Mouse (Mus musculus) gastrocnemius, adult 2 months (tissue): ENCODE measurements around the gene Slc16a7. TPM values are rescaled to one million over a fixed set of nuclear protein-coding genes. Genes with fewer than 3 reads are reported as not detected.

ENCODE experiments used
- DNase-seq: peaks from one replicate; pipeline ENCODE4 v3.0.0; 2022
- H3K27ac ChIP-seq: fragments of 200-600 bp; 2 replicates; pipeline ENCODE4 v1.8.1; 2022; ENCODE audit warnings: mild to moderate bottlenecking
- H3K4me3 ChIP-seq: fragments of 200-600 bp; 2 replicates; pipeline ENCODE4 v1.8.1; 2022; ENCODE audit warnings: mild to moderate bottlenecking, moderate library complexity
- CTCF ChIP-seq: fragments of 200-600 bp; IDR thresholded peaks from 2 replicates; pipeline ENCODE4 v1.8.1; 2022; ENCODE audit warnings: antibody characterized with exemption, mild to moderate bottlenecking, moderate library complexity
- intact Hi-C: fragments of 180-260 bp; cut with DNase I; formaldehyde crosslinking; loops from one replicate; pipeline ENCODE4 v1.15.1; 2025
- total RNA-seq, 2 experiments: library from RNA; stranded (reverse); gene quantifications; 2 replicates each; pipeline ENCODE4 v1.2.3; 2021

Slc16a7 gene
- total RNA-seq, 2 experiments from 2014 or later = 2.2 to 3.2 TPM

DNA sequence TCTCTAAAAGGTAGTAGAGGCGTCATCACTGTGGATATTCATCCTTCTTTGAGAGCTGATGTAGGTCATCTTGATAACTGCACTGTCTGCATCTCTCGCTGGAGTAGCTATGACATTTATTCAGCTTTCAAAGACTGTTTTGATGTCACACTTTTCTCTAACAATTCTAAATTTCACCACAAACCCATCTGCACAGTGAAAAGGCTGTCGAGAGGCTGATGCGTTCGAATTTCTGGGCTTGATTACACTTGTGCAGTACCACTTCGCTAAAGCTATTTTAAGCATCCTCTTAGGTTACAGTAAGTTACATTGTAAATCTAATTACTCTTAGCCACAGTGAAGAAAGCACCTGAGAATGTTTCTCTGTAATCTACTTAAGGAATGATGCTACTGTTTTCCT is 42.1 kb downstream of the Slc16a7 start:
- no peak for TF ChIP-seq CTCF
- intact Hi-C loops = no loop called here
- no peak overlapping the region for H3K4me3 ChIP-seq
- no peak overlapping the region for H3K27ac ChIP-seq
- no peak for DNase-seq

DNA sequence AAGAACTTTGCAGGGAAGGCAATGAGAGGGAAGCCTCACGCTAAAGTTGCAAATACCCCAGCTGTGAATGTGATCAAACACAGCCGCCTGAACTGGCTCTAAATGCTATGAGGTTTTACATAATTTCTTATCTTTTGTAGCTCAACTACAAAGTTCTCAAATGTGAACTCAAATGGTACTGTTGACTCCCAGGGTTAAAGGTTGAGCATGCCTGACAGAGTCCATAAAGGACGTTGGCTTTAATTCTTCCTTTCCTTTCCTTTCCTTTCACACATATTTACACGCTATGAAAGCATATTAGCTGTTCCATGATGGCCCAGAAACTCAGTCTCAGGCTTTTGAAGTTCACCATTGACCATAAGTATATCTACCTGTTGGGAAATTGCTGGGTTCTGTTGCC is 42.9 kb downstream of the Slc16a7 start:
- no peak for DNase-seq
- intact Hi-C loops = no loop called here

DNA sequence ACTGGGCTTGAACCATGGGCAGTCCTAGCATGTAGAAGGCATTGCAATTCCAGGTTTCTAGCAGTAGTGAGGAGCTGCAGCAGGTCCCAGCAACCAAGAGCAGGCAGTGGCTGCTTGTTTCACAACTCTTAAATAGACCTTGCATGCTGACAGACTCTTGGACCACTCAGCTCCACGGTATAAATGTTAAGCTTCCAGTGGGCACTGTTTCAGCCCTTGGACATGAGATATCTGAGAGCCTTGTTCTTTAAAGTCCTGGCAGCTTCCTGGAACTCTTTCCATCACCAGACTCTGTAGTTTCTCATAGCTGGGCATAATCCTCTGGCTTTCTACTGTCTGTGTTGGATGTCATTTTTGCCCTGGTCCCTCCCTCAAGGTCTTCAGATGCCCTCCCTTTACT is 43.7 kb downstream of the Slc16a7 start:
- no peak overlapping the region for H3K27ac ChIP-seq

More for the DNA sequence above, 42.9 kb downstream of the Slc16a7 start:
- Histone ChIP-seq H3K27ac (no peak overlapping the region), H3K4me3 (no peak overlapping the region)
- TF ChIP-seq CTCF = no peak

DNA sequence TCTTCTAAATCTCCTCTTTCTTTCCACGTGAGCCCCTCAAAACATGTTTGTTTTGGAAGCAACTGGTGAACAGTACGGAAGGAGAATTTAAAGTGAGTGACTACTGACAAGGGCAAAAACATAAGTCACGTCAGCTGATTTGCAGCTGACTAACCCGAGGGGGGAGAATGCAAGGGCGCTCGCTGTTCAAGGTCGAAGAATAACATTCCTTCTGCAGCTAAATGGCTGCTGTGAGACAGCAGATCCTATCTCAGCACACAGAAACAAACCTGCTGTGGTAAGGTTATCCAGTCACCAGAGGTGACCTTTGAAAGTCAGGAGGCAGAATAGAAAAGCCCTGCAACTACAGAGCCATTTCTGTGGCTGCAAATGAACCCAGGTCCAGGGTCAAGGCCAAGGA is 47.1 kb downstream of the Slc16a7 start:
- Histone ChIP-seq H3K27ac (no peak overlapping the region), H3K4me3 (no peak overlapping the region)
- no peak for TF ChIP-seq CTCF
- intact Hi-C loops = no loop called here
- DNase-seq = no peak

More for the DNA sequence above, 43.7 kb downstream of the Slc16a7 start:
- intact Hi-C loops = no loop called here
- DNase-seq = no peak
- H3K4me3 ChIP-seq = no peak overlapping the region
- TF ChIP-seq CTCF = no peak

DNA sequence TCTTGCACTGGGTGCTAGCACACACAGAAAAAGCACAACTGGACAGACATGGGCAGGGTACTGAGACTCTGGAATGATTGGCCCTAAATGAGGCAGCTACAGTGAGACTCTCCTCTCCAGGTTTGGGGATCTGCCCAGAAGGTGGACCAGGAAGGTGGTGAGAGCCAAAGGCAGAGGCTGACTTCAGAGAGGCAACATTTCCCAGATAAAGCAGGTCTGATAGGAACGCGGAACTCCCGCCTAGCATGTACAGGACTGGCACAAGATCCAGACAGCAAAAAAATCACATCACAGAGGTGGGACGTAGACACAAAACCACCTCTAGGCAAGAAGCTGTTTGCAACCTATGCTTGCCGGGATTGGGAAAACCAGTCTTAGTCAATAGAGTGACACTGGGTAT is 55.5 kb downstream of the Slc16a7 start:
- H3K27ac ChIP-seq = no peak overlapping the region
- H3K4me3 ChIP-seq = no peak overlapping the region
- TF ChIP-seq CTCF = no peak
- DNase-seq = no peak
- intact Hi-C loops = no loop called here

DNA sequence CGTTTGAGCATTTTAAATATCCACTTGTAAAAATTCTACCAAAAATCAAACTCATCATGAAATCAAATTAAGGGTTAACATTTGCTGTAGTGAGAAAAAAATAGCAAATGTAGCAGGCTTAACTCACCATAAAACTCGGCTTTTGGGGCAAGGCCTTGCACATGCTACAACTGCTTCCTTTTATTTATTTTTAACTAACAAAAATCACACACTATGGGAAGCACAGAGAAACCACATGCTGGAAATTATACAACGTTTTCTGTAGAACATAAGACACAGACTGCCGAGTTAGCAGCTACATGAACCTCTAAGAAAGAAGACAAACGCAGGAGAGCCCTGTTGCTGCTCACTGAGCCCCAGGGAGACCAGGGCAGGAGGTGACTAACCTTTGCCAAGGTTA is 57.9 kb downstream of the Slc16a7 start:
- intact Hi-C loops = no loop called here
- no peak for TF ChIP-seq CTCF
- Histone ChIP-seq H3K27ac (no peak overlapping the region), H3K4me3 (no peak overlapping the region)
- DNase-seq = no peak

DNA sequence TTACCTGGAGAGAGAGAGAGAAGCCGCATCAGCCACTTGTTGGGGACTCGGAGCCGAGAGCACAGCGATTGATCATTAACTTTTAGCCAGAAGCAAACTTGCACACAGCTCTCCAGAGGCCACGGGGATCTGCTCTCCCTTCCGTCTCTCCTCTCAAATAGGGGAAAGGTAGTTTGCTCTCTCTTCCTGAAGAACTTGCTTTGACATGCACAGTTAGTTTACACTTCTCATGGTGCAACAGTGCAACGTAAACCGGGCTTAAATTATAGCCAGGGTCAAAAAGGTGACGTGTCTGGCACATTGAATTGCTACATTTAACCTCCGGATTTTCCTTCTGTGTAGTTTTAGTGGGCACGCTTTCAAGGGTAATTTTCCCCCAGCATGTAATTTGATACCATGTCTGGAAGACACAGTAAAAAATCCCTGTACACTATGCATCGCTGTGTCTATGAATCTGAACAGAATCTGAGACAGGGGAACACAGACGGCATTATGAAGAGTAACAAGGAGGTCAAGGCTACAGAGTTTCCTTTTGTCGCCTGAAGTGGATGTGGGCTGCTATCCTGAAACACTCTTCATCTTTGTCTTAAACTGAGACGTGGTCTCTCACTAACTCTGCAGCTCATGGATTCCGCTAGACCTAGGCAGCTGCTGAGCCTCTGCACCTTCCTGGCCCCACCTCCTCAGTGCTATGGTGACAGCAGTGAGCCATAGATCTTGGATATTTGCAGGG is 60.8 kb downstream of the Slc16a7 start:
- no peak overlapping the region for H3K4me3 ChIP-seq
- DNase-seq = no peak
- no peak for TF ChIP-seq CTCF
- no peak overlapping the region for H3K27ac ChIP-seq
- intact Hi-C loops = no loop called here

DNA sequence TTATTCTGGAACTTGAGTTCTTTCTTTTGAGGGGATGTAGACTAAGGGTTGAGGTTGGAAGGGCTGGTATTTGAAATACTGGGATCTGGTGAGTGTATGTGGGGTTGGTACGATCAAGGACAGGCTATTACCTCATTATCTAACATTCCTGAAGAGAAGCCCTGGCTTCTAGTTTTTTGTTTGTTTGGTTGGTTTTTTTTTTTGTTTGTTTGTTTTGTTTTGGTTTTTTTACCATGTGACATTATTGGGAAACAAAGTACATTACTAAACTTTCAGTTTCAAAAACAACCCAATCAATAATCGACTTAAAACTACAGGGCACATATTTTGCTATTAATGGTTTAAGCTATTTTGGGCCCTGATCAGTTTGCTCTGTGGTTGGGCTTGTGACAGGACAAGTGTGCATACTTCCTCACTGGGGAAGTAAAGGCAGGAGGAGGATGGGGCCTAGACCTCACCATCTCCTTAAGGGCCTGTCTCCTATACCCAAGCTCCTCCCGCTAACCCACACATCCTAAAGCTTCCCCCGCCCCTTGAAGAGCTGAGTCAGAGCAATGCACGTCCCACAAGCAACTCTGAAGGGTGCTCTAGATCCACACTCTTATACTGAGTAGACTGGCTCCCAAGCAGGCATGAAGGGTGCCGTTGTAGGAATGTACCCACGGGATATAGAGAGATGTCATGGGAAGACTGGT is 64.2 kb downstream of the Slc16a7 start:
- intact Hi-C loops = no loop called here
- no peak overlapping the region for H3K27ac ChIP-seq
- no peak overlapping the region for H3K4me3 ChIP-seq
- no peak for TF ChIP-seq CTCF
- no peak for DNase-seq

DNA sequence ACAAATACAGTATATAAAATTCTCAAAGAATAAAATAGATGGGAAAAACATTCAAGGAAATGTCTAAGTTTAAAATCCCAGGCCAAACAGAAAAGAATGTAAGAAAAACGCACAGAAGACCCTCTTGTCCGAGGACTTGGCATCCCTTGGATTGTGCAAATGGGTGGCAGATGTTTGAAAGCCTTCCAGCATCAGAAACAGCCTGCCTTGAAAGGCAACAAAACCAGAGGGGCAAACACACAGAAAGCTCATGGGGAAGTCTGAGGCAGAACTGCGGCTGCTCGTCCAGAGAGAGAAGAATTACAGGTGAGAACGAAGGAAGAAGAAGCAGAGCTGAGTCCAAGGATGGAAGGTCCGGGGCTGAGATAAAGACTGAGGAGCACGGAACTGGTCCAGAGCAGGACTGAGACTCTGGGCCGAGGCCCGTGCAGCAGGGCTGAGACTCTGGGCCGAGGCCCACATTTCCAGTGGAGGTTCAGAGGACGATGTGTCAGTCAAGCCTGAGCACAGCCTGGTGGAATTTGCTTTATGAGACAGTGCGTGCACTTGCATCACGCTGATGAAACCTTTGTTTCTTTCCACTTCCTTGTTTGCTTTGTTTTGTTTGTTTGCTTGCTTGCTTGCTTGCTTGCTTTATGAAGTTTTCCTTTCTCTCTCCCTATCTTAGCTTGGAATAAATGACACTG is 65.0 kb downstream of the Slc16a7 start:
- Histone ChIP-seq H3K27ac (no peak overlapping the region), H3K4me3 (no peak overlapping the region)
- intact Hi-C loops = no loop called here
- TF ChIP-seq CTCF = no peak
- DNase-seq = no peak

DNA sequence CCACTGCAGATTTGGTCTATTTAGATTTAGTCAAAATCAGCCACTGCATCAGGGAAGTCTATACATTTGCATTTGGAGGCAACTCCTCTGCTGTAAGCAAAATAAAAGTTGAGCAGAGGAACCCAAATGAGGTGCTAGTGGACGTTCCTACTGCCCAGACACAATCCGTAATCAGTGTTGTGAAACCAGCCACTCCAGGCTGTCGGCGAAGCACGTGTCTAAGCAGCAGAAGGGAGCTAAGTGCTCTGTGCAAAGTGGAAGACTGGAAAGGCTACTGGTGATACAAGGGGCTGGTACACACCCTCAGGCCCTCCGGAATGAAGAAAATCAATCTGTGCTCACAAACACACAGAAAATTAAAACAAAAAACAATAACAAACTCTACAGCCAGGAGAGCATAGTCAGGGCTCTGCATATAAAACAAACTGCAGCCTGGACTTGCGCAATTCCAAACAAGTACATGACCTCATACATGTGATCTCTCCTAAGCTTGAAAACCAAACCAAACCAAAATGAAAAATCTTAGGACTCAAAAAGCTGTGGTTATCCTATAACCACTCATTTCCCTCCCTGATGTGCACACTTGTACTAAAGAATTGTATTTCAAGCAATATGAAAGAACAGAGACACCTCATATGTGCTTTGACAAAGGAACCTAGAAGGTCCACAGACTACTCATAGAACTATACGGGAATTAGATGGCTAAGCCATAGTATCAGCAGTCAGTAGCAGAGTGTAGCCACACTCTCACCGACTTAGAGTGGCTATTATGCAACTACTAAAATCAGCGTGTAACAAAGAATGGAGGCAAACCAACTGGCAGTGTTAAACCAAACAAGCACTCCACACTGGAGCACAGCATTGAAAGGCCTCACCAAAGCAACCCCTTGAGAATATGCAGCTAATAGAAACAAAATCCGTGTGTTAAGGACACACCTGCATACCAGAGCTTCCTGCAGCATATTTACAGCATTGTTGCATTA is 67.5 kb downstream of the Slc16a7 start:
- no peak for DNase-seq
- intact Hi-C loops = no loop called here
- Histone ChIP-seq H3K27ac (no peak overlapping the region), H3K4me3 (no peak overlapping the region)
- no peak for TF ChIP-seq CTCF

DNA sequence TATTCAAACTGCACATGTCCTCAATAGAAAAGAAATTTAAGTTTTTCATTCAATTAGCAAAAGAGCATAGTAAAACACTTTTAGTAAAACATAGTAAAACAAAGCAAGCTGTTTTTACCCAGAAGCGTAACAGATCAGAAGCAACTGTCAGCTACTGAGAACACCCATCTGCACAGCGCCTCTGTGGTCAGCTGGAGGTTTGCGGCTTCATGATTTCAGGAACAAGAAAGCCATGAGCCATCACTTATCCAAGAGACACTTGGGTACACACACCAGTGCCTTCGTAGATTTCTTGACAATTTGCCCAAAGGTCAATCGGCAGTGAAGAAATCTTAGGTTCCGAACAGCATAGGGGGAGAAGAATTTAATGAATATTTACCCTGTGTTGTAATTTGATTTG is 71.9 kb downstream of the Slc16a7 start:
- intact Hi-C loops = no loop called here

DNA sequence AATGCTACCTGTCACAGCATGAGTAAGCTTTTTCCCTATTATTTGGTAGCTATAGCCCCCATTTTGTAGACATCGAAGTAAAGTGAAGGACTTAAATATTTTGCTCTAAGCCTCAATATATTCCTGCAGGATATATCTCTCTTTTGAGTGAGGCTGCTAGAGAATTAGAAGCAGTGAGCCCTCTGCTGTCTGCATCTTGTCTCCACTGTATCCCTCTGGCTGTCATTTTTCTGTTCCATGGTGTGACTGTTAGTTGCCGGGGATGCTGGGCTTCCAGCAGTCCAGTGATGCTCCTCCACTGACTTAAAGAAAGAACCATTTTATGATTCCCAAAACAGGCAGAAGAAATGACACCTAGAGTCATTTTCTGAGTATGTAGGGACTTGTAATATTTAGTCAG is 78.4 kb downstream of the Slc16a7 start:
- Histone ChIP-seq H3K27ac (no peak overlapping the region), H3K4me3 (no peak overlapping the region)
- intact Hi-C loops = no loop called here
- no peak for TF ChIP-seq CTCF
- DNase-seq = no peak

More for the DNA sequence above, 71.9 kb downstream of the Slc16a7 start:
- DNase-seq = peak; percentile 29
- H3K4me3 ChIP-seq = no peak overlapping the region
- H3K27ac ChIP-seq = no peak overlapping the region
- TF ChIP-seq CTCF = peak; percentile 13; the same call in 1 of the 2 replicates
